Mouse (Mus musculus) heart, adult 2 months (tissue): ENCODE measurements around the gene Pik3ip1. TPM values are rescaled to one million over a fixed set of nuclear protein-coding genes. Genes with fewer than 3 reads are reported as not detected.

Source experiments
- DNase-seq, 2 experiments: peaks; one replicate each; pipeline ENCODE4 v3.0.0; 2021
- H3K27ac ChIP-seq: fragments of 200-600 bp; 2 replicates; pipeline ENCODE4 v1.8.1; 2022
- H3K27me3 ChIP-seq: fragments of 200-500 bp; 2 replicates; pipeline ENCODE4 v1.6.1; 2012; ENCODE audit warnings: mild to moderate bottlenecking, low read length, inconsistent platforms, mixed read lengths; ENCODE audit not compliant: control insufficient read depth, insufficient read depth
- H3K36me3 ChIP-seq: fragments of 200-500 bp; 2 replicates; pipeline ENCODE4 v1.6.1; 2012; ENCODE audit warnings: low read length, inconsistent platforms; ENCODE audit not compliant: control insufficient read depth, insufficient read depth
- H3K4me1 ChIP-seq: fragments of 200-500 bp; 2 replicates; pipeline ENCODE4 v1.6.1; 2011; ENCODE audit warnings: low read length; ENCODE audit not compliant: control insufficient read depth, insufficient read depth
- H3K4me3 ChIP-seq: fragments of 200-600 bp; 2 replicates; pipeline ENCODE4 v1.8.1; 2022
- H3K79me2 ChIP-seq: fragments of 200-500 bp; replicated peaks from 2 replicates; pipeline ENCODE4 v1.6.1; 2012; ENCODE audit warnings: mild to moderate bottlenecking, inconsistent platforms, low read length, moderate library complexity, mixed read lengths; ENCODE audit not compliant: control insufficient read depth, insufficient read depth
- H3K9ac ChIP-seq: fragments of 200-500 bp; 2 replicates; pipeline ENCODE4 v1.6.1; 2012; ENCODE audit warnings: low read depth, mild to moderate bottlenecking, control low read depth, inconsistent platforms, low read length, mixed read lengths
- CTCF ChIP-seq: fragments of 200-600 bp; IDR thresholded peaks from 2 replicates; pipeline ENCODE4 v1.8.1; 2022; ENCODE audit warnings: antibody characterized with exemption, mild to moderate bottlenecking, moderate library complexity
- EP300 ChIP-seq: fragments of 200-500 bp; IDR thresholded peaks from 2 replicates; pipeline ENCODE4 v1.6.1; 2011; ENCODE audit warnings: low read depth, low read length, control low read depth; ENCODE audit not compliant: insufficient read depth
- POLR2A ChIP-seq: fragments of 200-500 bp; IDR thresholded peaks from 2 replicates; pipeline ENCODE4 v1.6.1; 2011; ENCODE audit warnings: mild to moderate bottlenecking, low read depth, low read length, control low read depth; ENCODE audit not compliant: insufficient read depth
- WGBS: fragments of 180-500 bp; shearing (Covaris S2); methylation state at CpG from one replicate; pipeline ENCODE4 v1.1.7; 2018; 5-methylcytosine and 5-hydroxymethylcytosine counted together
- intact Hi-C: fragments of 180-260 bp; cut with DNase I; formaldehyde crosslinking; loops from one replicate; pipeline ENCODE4 v1.15.1; 2025
- polyA plus RNA-seq: library from polyadenylated mRNA; depleted of rRNA; stranded (reverse); fragments of >200 nt; gene quantifications from 2 replicates; pipeline ENCODE4 v1.2.3, GENCODE M21; 2012
- total RNA-seq, 2 experiments: library from RNA; stranded (reverse); gene quantifications; 2 replicates each; pipeline ENCODE4 v1.2.3; 2021

The Pik3ip1 gene
- total and polyA plus RNA-seq, 3 experiments, result 29.4 to 36.4 (median 29.5) TPM

DNA sequence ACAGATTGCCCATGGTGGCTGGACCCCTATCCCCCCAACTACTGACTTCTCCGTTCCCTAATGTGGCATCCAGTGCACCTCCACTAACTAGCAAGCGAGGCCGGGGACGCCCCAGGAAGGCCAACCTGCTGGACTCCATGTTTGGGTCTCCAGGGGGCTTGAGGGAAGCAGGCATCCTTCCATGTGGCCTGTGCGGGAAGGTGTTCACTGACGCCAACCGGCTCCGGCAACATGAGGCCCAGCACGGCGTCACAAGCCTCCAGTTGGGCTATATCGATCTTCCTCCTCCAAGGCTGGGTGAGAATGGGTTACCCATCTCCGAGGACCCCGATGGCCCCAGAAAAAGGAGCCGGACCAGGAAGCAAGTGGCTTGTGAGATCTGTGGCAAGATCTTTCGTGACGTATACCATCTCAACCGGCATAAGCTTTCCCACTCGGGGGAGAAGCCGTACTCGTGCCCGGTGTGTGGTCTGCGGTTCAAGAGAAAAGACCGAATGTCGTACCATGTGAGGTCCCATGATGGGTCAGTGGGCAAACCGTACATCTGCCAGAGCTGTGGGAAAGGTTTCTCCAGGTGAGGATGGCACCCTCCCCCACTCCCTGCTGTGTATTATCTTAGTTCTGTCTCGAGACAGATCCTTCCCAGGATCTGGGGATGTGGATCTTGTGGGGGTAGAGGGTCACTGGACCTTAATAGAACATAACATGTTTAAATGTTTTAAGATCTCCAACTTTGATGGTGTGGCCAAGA lies 38.7 kb upstream of the Pik3ip1 start:
- 21% methylated on average over 26 of the region's 26 CpGs for WGBS
- intact Hi-C loops, result loop anchor here (2.0 to 5.0 kb wide), 3 partner anchors 39 to 116 kb away; partner anchors contain the start of genes Eif4enif1, Limk2 and Pik3ip1

DNA sequence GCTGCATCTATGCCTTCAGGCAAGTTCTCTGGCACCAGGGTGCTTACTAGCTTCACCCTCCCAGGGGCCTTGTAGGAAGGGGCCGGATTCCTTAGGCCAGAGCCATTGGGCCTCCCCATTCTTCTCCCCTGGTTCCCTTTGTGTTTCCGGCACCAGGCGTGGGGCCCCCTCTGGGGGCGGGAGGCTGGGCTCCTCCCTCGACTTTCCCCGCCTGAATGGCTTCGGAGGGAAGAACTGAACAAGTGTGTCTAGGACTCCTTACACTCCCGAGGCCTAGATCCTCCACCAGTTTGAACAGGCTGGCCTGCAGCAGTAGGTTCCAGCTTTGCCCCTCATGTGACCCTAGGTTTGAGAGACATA lies 38.2 kb upstream of the Pik3ip1 start:
- H3K4me1 ChIP-seq, result peaks cover 9% of the 10 kb centered on the region
- TF ChIP-seq POLR2A (no peak), EP300 (no peak), CTCF (no peak)
- H3K36me3 ChIP-seq, result no peaks in the 10 kb centered on the region; the same call in 1 of the 2 replicates
- H3K9ac ChIP-seq, result peak overlapping the region; percentile 82
- H3K27me3 ChIP-seq, result no peaks in the 10 kb centered on the region
- intact Hi-C loops, result loop anchor here (5.0 kb wide), 2 partner anchors 90 to 115 kb away; partner anchors contain the start of genes Eif4enif1 and Limk2
- 5% methylated on average over 8 of the region's 8 CpGs for WGBS
- H3K79me2 ChIP-seq, result 0 out of 2 replicates have a peak, but pooled peaks cover 2% of the 10 kb centered on the region
- peak overlapping the region; percentile 100 for H3K4me3 ChIP-seq
- H3K27ac ChIP-seq, result peak overlapping the region; percentile 41; the same call in 1 of the 2 replicates
- DNase-seq, result peak; percentile 61 to 62

More for the DNA sequence above, 38.7 kb upstream of the Pik3ip1 start:
- H3K27ac ChIP-seq, result peak overlapping the region; percentile 41; the same call in 1 of the 2 replicates
- peaks cover 9% of the 10 kb centered on the region for H3K4me1 ChIP-seq
- peak overlapping the region; percentile 100 for H3K4me3 ChIP-seq
- 0 out of 2 replicates have a peak, but pooled peaks cover 2% of the 10 kb centered on the region for H3K79me2 ChIP-seq
- no peaks in the 10 kb centered on the region; the same call in 1 of the 2 replicates for H3K36me3 ChIP-seq
- TF ChIP-seq EP300 (no peak), CTCF (no peak), POLR2A (no peak)
- H3K9ac ChIP-seq, result peak overlapping the region; percentile 82
- no peak for DNase-seq
- no peaks in the 10 kb centered on the region for H3K27me3 ChIP-seq

DNA sequence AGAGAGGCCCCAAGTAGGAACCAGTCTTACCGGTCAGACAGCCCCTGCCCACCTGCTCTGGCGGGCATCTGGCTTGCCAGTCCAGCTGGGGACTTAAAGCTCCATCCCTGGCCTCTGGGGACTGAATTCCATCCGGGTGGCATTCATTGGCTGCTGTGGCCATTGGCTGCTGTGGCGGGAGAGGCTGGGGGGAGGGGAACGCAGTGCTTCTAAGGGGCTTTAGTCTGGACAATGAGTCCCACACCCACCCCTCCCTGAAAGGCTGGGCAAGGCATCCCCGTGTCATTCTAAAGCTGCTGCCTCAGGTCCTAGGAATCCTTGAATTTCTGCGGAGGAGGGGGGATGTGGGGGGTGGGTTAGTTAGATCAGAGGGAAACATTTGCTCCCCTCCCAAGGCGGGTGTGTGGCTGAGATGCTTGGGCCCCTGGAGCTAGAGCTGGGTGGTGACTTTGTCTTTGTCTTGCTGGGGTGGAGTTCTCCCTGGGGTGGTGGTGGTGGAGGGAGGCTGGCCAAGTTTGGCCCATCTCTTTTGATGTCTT lies 37.4 kb upstream of the Pik3ip1 start:
- no peak overlapping the region for H3K9ac ChIP-seq
- intact Hi-C loops, result loop anchor here (5.0 kb wide), 2 partner anchors 90 to 115 kb away; partner anchors contain the start of genes Eif4enif1 and Limk2
- peak overlapping the region; percentile 41; the same call in 1 of the 2 replicates for H3K27ac ChIP-seq
- TF ChIP-seq CTCF (no peak), POLR2A (no peak), EP300 (no peak)
- DNase-seq, result peak in 1 of 2 experiments; percentile 40
- peak overlapping the region; percentile 100 for H3K4me3 ChIP-seq
- 10% methylated on average over 8 of the region's 8 CpGs for WGBS
- 0 out of 2 replicates have a peak, but pooled peaks cover 2% of the 10 kb centered on the region for H3K79me2 ChIP-seq
- H3K4me1 ChIP-seq, result peaks cover 9% of the 10 kb centered on the region
- no peaks in the 10 kb centered on the region for H3K27me3 ChIP-seq
- H3K36me3 ChIP-seq, result no peaks in the 10 kb centered on the region; the same call in 1 of the 2 replicates

DNA sequence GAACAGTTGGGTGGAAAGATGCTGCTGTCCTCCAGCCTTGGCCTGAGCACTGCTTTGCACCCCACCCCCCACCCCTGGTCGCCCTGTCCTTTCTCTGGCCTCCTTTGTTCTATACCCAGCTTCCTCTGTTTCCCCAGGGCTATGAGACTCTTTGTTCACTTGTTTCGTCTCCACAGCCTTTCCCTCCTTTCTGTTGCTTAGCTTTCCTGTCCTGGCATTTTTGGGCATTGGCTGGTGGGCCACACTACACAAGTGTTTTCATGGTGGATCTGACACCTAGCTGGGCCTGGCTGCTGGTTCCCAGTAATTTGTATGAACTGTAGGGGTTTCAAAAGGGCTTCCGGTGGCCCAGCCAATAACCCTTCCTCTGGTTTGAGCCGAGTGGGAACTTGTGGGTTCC lies 36.8 kb upstream of the Pik3ip1 start:
- H3K27ac ChIP-seq, result no peak overlapping the region
- DNase-seq, result no peak
- 47% methylated on average over 4 of the region's 4 CpGs for WGBS
- no peak for TF ChIP-seq POLR2A
- TF ChIP-seq CTCF, result no peak
- no peak for TF ChIP-seq EP300
- no peaks in the 10 kb centered on the region; the same call in 1 of the 2 replicates for H3K36me3 ChIP-seq
- H3K79me2 ChIP-seq, result 0 out of 2 replicates have a peak, but pooled peaks cover 2% of the 10 kb centered on the region
- intact Hi-C loops, result loop anchor here (5.0 kb wide), 2 partner anchors 91 to 114 kb away; partner anchors contain the start of genes Eif4enif1 and Limk2
- no peaks in the 10 kb centered on the region for H3K27me3 ChIP-seq
- H3K4me3 ChIP-seq, result no peak overlapping the region
- H3K9ac ChIP-seq, result no peak overlapping the region
- peaks cover 9% of the 10 kb centered on the region for H3K4me1 ChIP-seq

DNA sequence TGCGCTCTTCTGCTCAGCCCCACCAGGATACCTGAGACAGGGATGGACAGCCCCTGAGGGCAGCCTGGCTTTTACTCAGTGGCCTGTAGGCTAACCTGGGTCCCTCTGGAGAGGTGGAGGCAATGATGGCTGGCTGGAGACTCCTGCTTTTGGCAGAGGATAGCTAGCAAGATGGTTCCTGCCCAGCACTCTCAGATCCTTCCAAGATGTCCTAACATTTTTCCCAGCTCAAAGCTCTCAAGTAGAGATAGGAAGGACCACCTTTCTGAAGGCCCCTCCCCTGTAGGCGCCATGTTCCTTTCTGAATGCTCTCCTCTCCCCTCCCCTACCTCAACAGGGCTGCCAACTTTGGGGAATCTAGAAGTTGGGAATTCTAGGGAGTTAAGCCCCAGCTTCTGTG lies 35.6 kb upstream of the Pik3ip1 start:
- no peak overlapping the region for H3K9ac ChIP-seq
- no peak overlapping the region for H3K27ac ChIP-seq
- intact Hi-C loops, result loop anchor here (5.0 kb wide), 2 partner anchors 92 to 113 kb away; partner anchors contain the start of genes Eif4enif1 and Limk2
- TF ChIP-seq POLR2A (no peak), CTCF (no peak), EP300 (no peak)
- DNase-seq, result no peak
- H3K4me1 ChIP-seq, result peaks cover 9% of the 10 kb centered on the region
- H3K4me3 ChIP-seq, result no peak overlapping the region
- no peaks in the 10 kb centered on the region; the same call in 1 of the 2 replicates for H3K36me3 ChIP-seq
- no peaks in the 10 kb centered on the region for H3K27me3 ChIP-seq
- 97% methylated on average over 2 of the region's 2 CpGs for WGBS
- H3K79me2 ChIP-seq, result 0 out of 2 replicates have a peak, but pooled peaks cover 2% of the 10 kb centered on the region
